Comparison of ENCODE assay signal across 8 mouse cellular contexts in the genomic region with DNA sequence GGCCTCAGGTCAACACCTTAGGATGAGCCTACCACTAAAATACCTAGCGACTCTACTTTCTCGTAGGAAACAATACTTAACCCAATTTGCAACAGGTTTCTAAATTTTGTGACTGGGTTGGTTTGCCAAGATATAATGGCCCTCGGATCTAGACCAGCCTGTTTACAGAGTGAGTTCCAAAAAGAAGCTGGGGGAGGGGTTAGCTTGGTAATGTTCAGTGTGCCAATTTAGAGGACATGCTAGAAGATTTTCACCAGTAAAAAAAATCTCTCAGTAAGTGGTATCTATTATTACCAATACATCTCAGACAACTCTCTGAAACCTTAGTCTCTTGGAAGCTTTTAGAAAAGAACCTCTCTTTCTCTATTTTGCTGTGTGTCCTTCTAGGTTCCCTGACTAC. TPM values are rescaled to one million over a fixed set of nuclear protein-coding genes. Genes with fewer than 3 reads are reported as not detected.
DNase-seq lines count a peak whose midpoint lies in the region; ATAC-seq and TF ChIP-seq lines count a peak whose summit lies in the region.

No protein-coding gene starts in this region.

- H3K27me3 ChIP-seq in heart, embryonic 13.5 days (replicated peaks) = peaks cover 20% of the 10 kb centered on the region
- H3K27me3 ChIP-seq in ES-Bruce4 (ENCODE audit: control insufficient read depth, insufficient read depth, low read length, poor library complexity, severe bottlenecking) = no peaks in the 10 kb centered on the region
- H3K27me3 ChIP-seq in forebrain, embryonic 16.5 days (replicated peaks; ENCODE audit: control insufficient read depth, insufficient read depth, low read length) = no peaks in the 10 kb centered on the region
- H3K27me3 ChIP-seq in liver, embryonic 15.5 days = no peaks in the 10 kb centered on the region

- WGBS in heart, embryonic 13.5 days = 86% methylated on average over 3 of the region's 3 CpGs
- WGBS in forebrain, embryonic 16.5 days = 80% methylated on average over 3 of the region's 3 CpGs
- 46% methylated on average over 3 of the region's 3 CpGs for WGBS in liver, embryonic 15.5 days (ENCODE audit: insufficient replicate concordance)

- peak overlapping the region; percentile 90 for H3K4me2 ChIP-seq in heart, embryonic 13.5 days
- H3K4me2 ChIP-seq in forebrain, embryonic 16.5 days (ENCODE audit: low read length) = peak overlapping the region; percentile 78
- peak overlapping the region; percentile 96 for H3K4me2 ChIP-seq in liver, embryonic 15.5 days

- no peaks in the 10 kb centered on the region for H3K9me3 ChIP-seq in heart, embryonic 13.5 days
- no peaks in the 10 kb centered on the region for H3K9me3 ChIP-seq in ES-Bruce4 (replicated peaks; ENCODE audit: control insufficient read depth, insufficient read depth, low read length, poor library complexity, severe bottlenecking)
- no peaks in the 10 kb centered on the region for H3K9me3 ChIP-seq in forebrain, embryonic 16.5 days (ENCODE audit: control insufficient read depth, low read length)
- H3K9me3 ChIP-seq in liver, embryonic 15.5 days (replicated peaks) = no peaks in the 10 kb centered on the region

- peaks cover 12% of the 10 kb centered on the region for H3K4me1 ChIP-seq in heart, embryonic 13.5 days
- no peaks in the 10 kb centered on the region for H3K4me1 ChIP-seq in ES-Bruce4 (ENCODE audit: control insufficient read depth, insufficient read depth, low read length)
- H3K4me1 ChIP-seq in forebrain, embryonic 16.5 days (replicated peaks; ENCODE audit: control insufficient read depth, insufficient read depth, low read length) = peaks cover 7% of the 10 kb centered on the region
- H3K4me1 ChIP-seq in liver, embryonic 15.5 days (replicated peaks) = peaks cover 16% of the 10 kb centered on the region

- no peak overlapping the region for H3K27ac ChIP-seq in heart, embryonic 13.5 days (replicated peaks)
- H3K27ac ChIP-seq in ES-Bruce4 (ENCODE audit: insufficient read depth, low read length) = no peak overlapping the region
- no peak overlapping the region for H3K27ac ChIP-seq in forebrain, embryonic 16.5 days (ENCODE audit: low read length)
- no peak overlapping the region for H3K27ac ChIP-seq in liver, embryonic 15.5 days (replicated peaks)

- peak overlapping the region; percentile 82 for H3K9ac ChIP-seq in heart, embryonic 13.5 days
- peak overlapping the region; percentile 66 for H3K9ac ChIP-seq in ES-Bruce4 (ENCODE audit: low read depth, poor library complexity, severe bottlenecking)
- no peak overlapping the region; the same call in 1 of the 2 replicates for H3K9ac ChIP-seq in forebrain, embryonic 16.5 days (replicated peaks; ENCODE audit: low read depth, low read length)
- peak overlapping the region; percentile 63 for H3K9ac ChIP-seq in liver, embryonic 15.5 days

- intact Hi-C loops in heart, postnatal 25 days (cut with DNase I) = no loop called here

- H3K36me3 ChIP-seq in heart, embryonic 13.5 days = peaks cover 15% of the 10 kb centered on the region
- H3K36me3 ChIP-seq in ES-Bruce4 (ENCODE audit: control insufficient read depth, insufficient read depth, low read length, poor library complexity, severe bottlenecking) = no peaks in the 10 kb centered on the region
- no peaks in the 10 kb centered on the region for H3K36me3 ChIP-seq in forebrain, embryonic 16.5 days (ENCODE audit: control insufficient read depth, insufficient read depth)
- H3K36me3 ChIP-seq in liver, embryonic 15.5 days (replicated peaks) = peaks cover 15% of the 10 kb centered on the region

- no peak for TF ChIP-seq EP300 in ES-Bruce4 (IDR thresholded peaks at IDR 0.05; ENCODE audit: insufficient read depth, low read depth, low read length)

- peak overlapping the region; percentile 55 for H3K4me3 ChIP-seq in heart, embryonic 13.5 days
- H3K4me3 ChIP-seq in ES-Bruce4 (ENCODE audit: low read depth, low read length) = peak overlapping the region; percentile 43
- H3K4me3 ChIP-seq in forebrain, embryonic 16.5 days (replicated peaks; ENCODE audit: low read length) = peak overlapping the region; percentile 44; the same call in 1 of the 2 replicates
- peak overlapping the region; percentile 64 for H3K4me3 ChIP-seq in liver, embryonic 15.5 days (replicated peaks)

- ATAC-seq in heart, embryonic 13.5 days (ENCODE audit: extremely low read depth, insufficient number of reproducible peaks, low FRiP score, low TSS enrichment) = no peak
- ATAC-seq in forebrain, embryonic 16.5 days = no peak
- no peak for ATAC-seq in liver, embryonic 15.5 days (ENCODE audit: insufficient read depth)

- TF ChIP-seq CTCF in ES-Bruce4 (IDR thresholded peaks at IDR 0.05; ENCODE audit: low read depth, low read length) = no peak

- no peak for TF ChIP-seq POLR2A in ES-Bruce4 (IDR thresholded peaks at IDR 0.05; ENCODE audit: insufficient read depth, low read length)

- DNase-seq in heart, postnatal 25 days (ENCODE audit: low spot score) = no peak
- no peak for DNase-seq in frontal cortex, postnatal 10 days (ENCODE audit: low spot score in 2 of 2)
- no peak for DNase-seq in right cerebral cortex, postnatal 10 days (ENCODE audit: low spot score in 2 of 2)
- DNase-seq in right cerebral cortex, adult 2 months (ENCODE audit: low spot score in 2 of 2) = no peak

RNA-seq across cellular contexts. Expression of a gene that starts 9.5 kb away (rescaled TPM):
- polyA plus RNA-seq in heart, embryonic 13.5 days (2015; fragmentation: Nextera tagmentation; extraction: Ambion mirVana) = 2.4 and 2.8 TPM in 2 replicates
- 1 to 10 TPM; 1.1 to 1.9 TPM for total RNA-seq in heart, postnatal 25 days (2021)
- 4.5 and 4.7 TPM in 2 replicates for polyA plus RNA-seq in ES-Bruce4 (2011; ENCODE audit: insufficient read depth, insufficient read length, low read depth, missing spikeins)
- polyA plus RNA-seq in forebrain, embryonic 16.5 days (2015; fragmentation: Nextera tagmentation; extraction: Ambion mirVana) = 23.2 and 24.6 TPM in 2 replicates
- polyA plus RNA-seq in liver, embryonic 15.5 days (2015; fragmentation: Nextera tagmentation; extraction: Ambion mirVana) = 2.2 and 3.5 TPM in 2 replicates

RNA-seq across cellular contexts. Expression of a gene that starts 23.4 kb away (rescaled TPM):
- polyA plus RNA-seq in heart, embryonic 13.5 days (2015; fragmentation: Nextera tagmentation; extraction: Ambion mirVana) = 8.9 and 9.2 TPM in 2 replicates
- 10 to 100 TPM in 1 of 2 experiments, 1 to 10 TPM in 1; 8.6 to 10.4 TPM for total RNA-seq in heart, postnatal 25 days (2021)
- polyA plus RNA-seq in ES-Bruce4 (2011; ENCODE audit: insufficient read depth, insufficient read length, low read depth, missing spikeins) = 8.8 and 9.5 TPM in 2 replicates
- polyA plus RNA-seq in forebrain, embryonic 16.5 days (2015; fragmentation: Nextera tagmentation; extraction: Ambion mirVana) = 21.0 and 22.1 TPM in 2 replicates
- polyA plus RNA-seq in liver, embryonic 15.5 days (2015; fragmentation: Nextera tagmentation; extraction: Ambion mirVana) = 5.3 and 6.0 TPM in 2 replicates
